Comparison of ENCODE assay signal across 9 mouse cellular contexts in genomic region chr11:101180846-101181740, GRCm38 (mm10). TPM values are rescaled to one million over a fixed set of nuclear protein-coding genes. Genes with fewer than 3 reads are reported as not detected.
DNase-seq lines count a peak whose midpoint lies in the region; ATAC-seq and TF ChIP-seq lines count a peak whose summit lies in the region.
"Had no signal": no experiment of that assay in that cellular context is flagged by ENCODE, and none has a peak within 500 bp of the region (broad histone marks: within the 10 kb centered on the region; RNA-seq: fewer than 3 reads in every experiment).

No protein-coding gene starts in this region.

- ATAC-seq in megakaryocyte, adult 5-6 weeks (ENCODE audit: poor library complexity, severe bottlenecking): peak; percentile 55
- no peak for ATAC-seq in frontal cortex, adult (ENCODE audit: low TSS enrichment)

- H3K4me3 ChIP-seq in heart, adult 2 months: no peak overlapping the region
- no peak overlapping the region for H3K4me3 ChIP-seq in cerebellum, adult 2 months (replicated peaks; ENCODE audit: insufficient read depth, low read depth, low read length)

- H3K79me2 ChIP-seq in heart, adult 2 months (replicated peaks; ENCODE audit: control insufficient read depth, insufficient read depth, low read length): no peaks in the 10 kb centered on the region

- 47% methylated on average over 10 of the region's 10 CpGs for WGBS in heart, adult 2 months
- WGBS in cerebellum, adult 2 months: 44% methylated on average over 10 of the region's 10 CpGs

- peaks cover 1% of the 10 kb centered on the region for H3K4me1 ChIP-seq in heart, adult 2 months (ENCODE audit: control insufficient read depth, insufficient read depth, low read length)
- peaks cover 54% of the 10 kb centered on the region for H3K4me1 ChIP-seq in cerebellum, adult 2 months (ENCODE audit: control insufficient read depth, insufficient read depth, low read length)

- DNase-seq in heart, adult 2 months: peak; percentile 55 to 85
- DNase-seq in heart, postnatal 25 days (ENCODE audit: low spot score): no peak
- DNase-seq in right cerebral cortex, postnatal 4 days: peak; percentile 84
- DNase-seq in right cerebral cortex, postnatal 25 days: no peak
- peak; percentile 70 to 78 for DNase-seq in cerebellum, adult 2 months
- DNase-seq in heart, postnatal 36 days: peak; percentile 74 to 85

- TF ChIP-seq POLR2A in heart, adult 2 months (IDR thresholded peaks at IDR 0.05; ENCODE audit: insufficient read depth, low read depth, low read length): no peak
- no peak for TF ChIP-seq POLR2A in cerebellum, adult 2 months (IDR thresholded peaks at IDR 0.05; ENCODE audit: borderline replicate concordance, insufficient read depth, low read length)

- peak; percentile 77; the same call in 1 of the 2 replicates for TF ChIP-seq EP300 in heart, adult 2 months (IDR thresholded peaks at IDR 0.05; ENCODE audit: insufficient read depth, low read depth, low read length)

- intact Hi-C loops in heart, adult 2 months (cut with DNase I): no loop called here
- intact Hi-C loops in heart, postnatal 25 days (cut with DNase I): no loop called here
- intact Hi-C loops in heart, postnatal 36 days (cut with DNase I): loop anchor here (1.0 to 5.0 kb wide), 2 partner anchors 198 to 289 kb away; no protein-coding TSS in a partner anchor

- no peak overlapping the region for H3K27ac ChIP-seq in heart, adult 2 months
- no peak overlapping the region for H3K27ac ChIP-seq in cerebellum, adult 2 months (ENCODE audit: insufficient read depth, low read length)

- no peaks in the 10 kb centered on the region for H3K36me3 ChIP-seq in heart, adult 2 months (ENCODE audit: control insufficient read depth, insufficient read depth, low read length)

- peak; percentile 83 for TF ChIP-seq CTCF in heart, adult 2 months (IDR thresholded peaks at IDR 0.05)
- peak; percentile 79 for TF ChIP-seq CTCF in cerebellum, adult 2 months (IDR thresholded peaks at IDR 0.05; ENCODE audit: borderline replicate concordance, insufficient read depth, low read depth, low read length)

- no peaks in the 10 kb centered on the region for H3K27me3 ChIP-seq in heart, adult 2 months (ENCODE audit: control insufficient read depth, insufficient read depth, low read length)
- H3K27me3 ChIP-seq in cerebellum, adult 2 months (ENCODE audit: control insufficient read depth, insufficient read depth, low read length): no peaks in the 10 kb centered on the region

- no peak overlapping the region for H3K9ac ChIP-seq in heart, adult 2 months (ENCODE audit: low read depth, low read length)

RNA-seq across cellular contexts. Expression of gene Ccr10, which starts 5.8 kb away (rescaled TPM):
- not detected for total RNA-seq in heart, adult 2 months (2021)
- polyA plus RNA-seq in heart, adult 2 months (2012; rRNA removed): 0.14 TPM in 1 of 2 replicates, not detected in the other
- total RNA-seq in heart, postnatal 25 days (2021): under 1 TPM in 1 of 2 experiments, not detected in 1; 0.14 TPM
- polyA plus RNA-seq in cerebellum, adult 2 months (2012; rRNA removed): 0.82 and 1.0 TPM in 2 replicates
- under 1 TPM in 1 of 2 experiments, not detected in 1; 0.24 TPM for total RNA-seq in heart, postnatal 36 days (2021)
- 0.11 TPM in 1 of 2 replicates, not detected in the other for total RNA-seq in megakaryocyte, adult 5-6 weeks (2015)
- 0.07 and 0.37 TPM in 2 replicates for total RNA-seq in megakaryocyte, adult 5-6 weeks (2017)
- total RNA-seq: layer of hippocampus, postnatal 36 days had no signal

RNA-seq across cellular contexts. Expression of gene Plekhh3, which starts 9.9 kb away (rescaled TPM):
- 10 to 100 TPM; 14.3 to 28.1 TPM for total RNA-seq in heart, adult 2 months (2021)
- 24.4 and 26.7 TPM in 2 replicates for polyA plus RNA-seq in heart, adult 2 months (2012; rRNA removed)
- total RNA-seq in heart, postnatal 25 days (2021): 10 to 100 TPM; 24.5 to 28.5 TPM
- 67.6 and 71.0 TPM in 2 replicates for polyA plus RNA-seq in cerebellum, adult 2 months (2012; rRNA removed)
- 10 to 100 TPM; 25.0 to 27.7 TPM for total RNA-seq in heart, postnatal 36 days (2021)
- total RNA-seq in megakaryocyte, adult 5-6 weeks (2015): 0.96 and 1.6 TPM in 2 replicates
- 1.8 and 3.8 TPM in 2 replicates for total RNA-seq in megakaryocyte, adult 5-6 weeks (2017)

RNA-seq across cellular contexts. Expression of gene Cntnap1, which starts 10.8 kb away (rescaled TPM):
- 1 to 10 TPM; 1.3 to 1.5 TPM for total RNA-seq in heart, adult 2 months (2021)
- 3.1 and 4.0 TPM in 2 replicates for polyA plus RNA-seq in heart, adult 2 months (2012; rRNA removed)
- total RNA-seq in heart, postnatal 25 days (2021): 1 to 10 TPM; 1.7 to 2.4 TPM
- 151 and 169 TPM in 2 replicates for polyA plus RNA-seq in cerebellum, adult 2 months (2012; rRNA removed)
- total RNA-seq in heart, postnatal 36 days (2021): 1 to 10 TPM; 1.5 to 1.7 TPM
- not detected in 2 replicates for total RNA-seq in megakaryocyte, adult 5-6 weeks (2015)
- total RNA-seq in megakaryocyte, adult 5-6 weeks (2017): 0.07 TPM in 1 of 2 replicates, not detected in the other

RNA-seq across cellular contexts. Expression of gene Tubg2, which starts 25.4 kb away (rescaled TPM):
- total RNA-seq in heart, adult 2 months (2021): 1 to 10 TPM; 3.5 TPM
- 2.1 and 2.9 TPM in 2 replicates for polyA plus RNA-seq in heart, adult 2 months (2012; rRNA removed)
- 1 to 10 TPM; 2.5 to 3.9 TPM for total RNA-seq in heart, postnatal 25 days (2021)
- 44.3 and 47.8 TPM in 2 replicates for polyA plus RNA-seq in cerebellum, adult 2 months (2012; rRNA removed)
- total RNA-seq in heart, postnatal 36 days (2021): 1 to 10 TPM; 3.7 to 3.9 TPM
- total RNA-seq in megakaryocyte, adult 5-6 weeks (2015): not detected in 2 replicates
- total RNA-seq in megakaryocyte, adult 5-6 weeks (2017): not detected in 2 replicates

RNA-seq across cellular contexts. Expression of gene Ezh1, which starts 45.2 kb away (rescaled TPM):
- total RNA-seq in heart, adult 2 months (2021): 10 to 100 TPM; 29.8 to 31.4 TPM
- polyA plus RNA-seq in heart, adult 2 months (2012; rRNA removed): 26.1 and 34.1 TPM in 2 replicates
- 10 to 100 TPM; 26.0 to 30.4 TPM for total RNA-seq in heart, postnatal 25 days (2021)
- polyA plus RNA-seq in cerebellum, adult 2 months (2012; rRNA removed): 64.4 and 70.7 TPM in 2 replicates
- 10 to 100 TPM; 34.8 to 36.7 TPM for total RNA-seq in heart, postnatal 36 days (2021)
- total RNA-seq in megakaryocyte, adult 5-6 weeks (2015): 20.0 and 20.8 TPM in 2 replicates
- 20.0 and 20.1 TPM in 2 replicates for total RNA-seq in megakaryocyte, adult 5-6 weeks (2017)

Comparison
In these comparisons a context has a peak if more than half of its experiments do, and no peak if none do; other contexts are left out.
1. DNase-seq: peak in heart, adult 2 months (2 of 2), right cerebral cortex, postnatal 4 days (single experiment), cerebellum, adult 2 months (2 of 2) and heart, postnatal 36 days (2 of 2); none in heart, postnatal 25 days (single experiment) and right cerebral cortex, postnatal 25 days (single experiment).